Mouse (Mus musculus) brain, embryonic 14.5 days (tissue): ENCODE results near the gene Bcr.

ENCODE experiments used
- CTCF ChIP-seq: fragments of 200-500 bp; IDR thresholded peaks from 2 replicates; pipeline ENCODE4 v1.5.1; 2012; ENCODE audit warnings: inconsistent platforms, mild to moderate bottlenecking, moderate library complexity, borderline replicate concordance; ENCODE audit not compliant: insufficient read depth, insufficient read length; ENCODE audit errors: extremely low read depth
- POLR2A ChIP-seq: fragments of 200-500 bp; IDR thresholded peaks from 2 replicates; pipeline ENCODE4 v1.6.1; 2012; ENCODE audit warnings: mild to moderate bottlenecking, inconsistent platforms, borderline replicate concordance; ENCODE audit not compliant: poor library complexity, insufficient read depth, insufficient read length, severe bottlenecking; ENCODE audit errors: extremely low read depth

DNA sequence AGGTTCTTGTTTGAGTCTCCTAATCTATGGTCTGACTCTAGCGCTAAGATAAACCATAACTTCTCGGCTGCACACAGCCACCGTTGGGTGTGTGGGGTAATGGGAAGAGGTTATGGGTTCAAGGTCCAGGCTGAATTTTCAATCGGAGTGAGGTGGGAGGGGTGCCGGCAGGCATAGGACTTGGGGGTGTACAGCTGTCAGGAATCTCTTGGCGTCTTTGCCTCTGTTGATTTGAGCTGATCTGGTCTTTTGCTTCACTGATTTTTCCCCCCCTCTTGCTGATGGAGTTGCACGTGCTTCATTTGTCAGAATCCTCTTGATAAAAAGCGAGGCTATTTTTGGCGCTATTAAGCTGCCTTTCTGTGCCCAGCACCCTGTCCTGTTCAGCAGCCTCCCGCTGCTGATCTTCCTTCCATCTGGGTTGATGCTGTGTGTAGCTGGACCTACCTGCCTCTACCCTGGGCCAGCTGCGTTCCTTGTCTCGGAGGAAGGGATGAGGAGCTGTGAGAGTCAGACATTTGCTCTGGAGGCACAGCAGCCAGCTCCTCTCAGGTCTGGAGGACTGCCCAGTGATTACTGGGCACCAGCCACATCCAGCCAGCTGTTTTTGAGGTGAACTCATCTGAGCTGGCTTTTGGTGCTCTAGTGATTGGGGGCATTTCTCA is 3.0 kb downstream of the Bcr start:
- no peak for TF ChIP-seq POLR2A
- TF ChIP-seq CTCF = no peak
